ENCODE assay signal across 12 mouse cellular contexts in the genomic region with DNA sequence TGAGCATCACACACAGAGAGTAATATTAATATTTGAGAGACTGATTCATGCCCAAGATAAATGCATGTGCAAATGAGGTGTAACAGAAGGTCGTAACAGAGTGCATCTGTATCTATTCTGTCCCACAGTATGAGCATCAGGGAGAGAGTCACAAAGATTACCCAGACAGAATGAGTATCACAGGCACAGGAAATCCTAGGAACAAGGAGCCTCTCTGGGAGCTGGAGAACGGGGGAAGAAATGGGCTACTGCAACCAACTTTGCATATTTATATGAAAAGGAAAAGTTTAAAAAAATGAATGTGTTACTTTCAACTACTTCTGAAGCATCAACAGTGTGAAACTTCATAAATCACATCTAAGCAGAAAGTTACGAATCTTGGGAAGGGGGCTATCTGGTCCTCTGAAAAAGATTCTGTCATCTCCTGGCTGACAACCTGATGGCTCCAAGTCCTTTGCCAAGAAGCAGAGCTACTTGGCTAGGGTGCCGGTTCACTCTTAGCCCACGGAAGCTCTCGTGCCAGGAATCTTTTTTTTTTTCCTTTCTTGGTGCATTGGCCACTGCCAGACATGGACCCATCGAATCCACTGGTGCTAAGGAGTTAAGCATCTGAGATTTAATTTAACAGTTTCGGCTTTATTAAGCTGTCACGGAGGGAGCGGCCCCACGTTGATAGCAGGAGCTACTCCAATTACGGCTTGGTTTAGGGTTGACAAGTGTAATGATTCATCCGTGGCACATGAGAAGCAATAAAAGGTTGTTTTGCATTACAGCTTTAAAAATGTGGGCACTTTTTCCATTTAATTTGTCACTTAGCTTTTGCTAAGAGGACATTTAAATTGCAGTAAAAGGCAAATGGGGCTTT.
DNase-seq lines count a peak whose midpoint lies in the region; ATAC-seq and TF ChIP-seq lines count a peak whose summit lies in the region.
"Had no signal": no experiment of that assay in that cellular context is flagged by ENCODE, and none has a peak within 500 bp of the region (broad histone marks: within the 10 kb centered on the region; RNA-seq: fewer than 3 reads in every experiment).

No protein-coding gene starts in this region.

- H3K4me2 ChIP-seq in kidney, embryonic 15.5 days: no peak overlapping the region
- H3K4me2 ChIP-seq in forebrain, embryonic 14.5 days (ENCODE audit: low read length): no peak overlapping the region
- H3K4me2 ChIP-seq in midbrain, embryonic 14.5 days (ENCODE audit: low read length): no peak overlapping the region
- H3K4me2 ChIP-seq: embryonic facial prominence, embryonic 12.5 days; liver, embryonic 15.5 days had no signal

- TF ChIP-seq CTCF in brain, embryonic 14.5 days (IDR thresholded peaks at IDR 0.05; ENCODE audit: borderline replicate concordance, extremely low read depth, insufficient read depth, insufficient read length): no peak

- TF ChIP-seq POLR2A in brain, embryonic 14.5 days (IDR thresholded peaks at IDR 0.05; ENCODE audit: borderline replicate concordance, extremely low read depth, insufficient read depth, insufficient read length, poor library complexity, severe bottlenecking): no peak

- ATAC-seq in kidney, embryonic 15.5 days (replicated peaks; ENCODE audit: low FRiP score): 0 out of 2 replicates have a peak, but pooled peaks have one; percentile 54
- peak; percentile 94 for ATAC-seq in forebrain, embryonic 14.5 days
- peak; percentile 48; the same call in 1 of the 2 replicates for ATAC-seq in midbrain, embryonic 14.5 days (ENCODE audit: low FRiP score, low TSS enrichment)

- no peak overlapping the region for H3K4me3 ChIP-seq in kidney, embryonic 15.5 days (replicated peaks)
- H3K4me3 ChIP-seq in forebrain, embryonic 14.5 days (ENCODE audit: low read depth, low read length): no peak overlapping the region
- H3K4me3 ChIP-seq in midbrain, embryonic 14.5 days (replicated peaks; ENCODE audit: low read depth, low read length): no peak overlapping the region
- H3K4me3 ChIP-seq: embryonic facial prominence, embryonic 12.5 days; liver, embryonic 15.5 days; megakaryocyte, embryonic 14.5 days had no signal

- H3K9ac ChIP-seq in kidney, embryonic 15.5 days: no peak overlapping the region
- no peak overlapping the region for H3K9ac ChIP-seq in forebrain, embryonic 14.5 days (ENCODE audit: low read length)
- no peak overlapping the region for H3K9ac ChIP-seq in midbrain, embryonic 14.5 days (replicated peaks; ENCODE audit: low read length)
- H3K9ac ChIP-seq: embryonic facial prominence, embryonic 12.5 days; liver, embryonic 15.5 days had no signal

- no peak overlapping the region for H3K27ac ChIP-seq in kidney, embryonic 15.5 days
- H3K27ac ChIP-seq in forebrain, embryonic 14.5 days (ENCODE audit: low read depth, low read length): peak overlapping the region; percentile 49; the same call in 1 of the 2 replicates
- H3K27ac ChIP-seq in midbrain, embryonic 14.5 days (replicated peaks; ENCODE audit: low read depth, low read length): peak overlapping the region; percentile 43
- H3K27ac ChIP-seq: embryonic facial prominence, embryonic 12.5 days; liver, embryonic 15.5 days had no signal

- no peak for DNase-seq in kidney, adult 8-10 months
- peak; percentile 97 for DNase-seq in brain, embryonic 14.5 days (ENCODE audit: low read depth)
- DNase-seq in forebrain, embryonic 14.5 days (ENCODE audit: low spot score): peak; percentile 95
- DNase-seq in midbrain, embryonic 14.5 days: peak; percentile 46
- DNase-seq in layer of hippocampus, adult 8-10 months (ENCODE audit: low spot score in 2 of 2): no peak
- no peak for DNase-seq in liver
- DNase-seq: gastrocnemius, postnatal 14 days; heart, postnatal 14 days had no signal

- no peaks in the 10 kb centered on the region for H3K9me3 ChIP-seq in kidney, embryonic 15.5 days (replicated peaks)
- no peaks in the 10 kb centered on the region for H3K9me3 ChIP-seq in forebrain, embryonic 14.5 days (replicated peaks; ENCODE audit: control insufficient read depth, low read length)
- H3K9me3 ChIP-seq in midbrain, embryonic 14.5 days (ENCODE audit: control insufficient read depth, low read length): no peaks in the 10 kb centered on the region
- H3K9me3 ChIP-seq: embryonic facial prominence, embryonic 12.5 days; liver, embryonic 15.5 days; megakaryocyte, embryonic 14.5 days had no signal

- peaks cover 49% of the 10 kb centered on the region for H3K36me3 ChIP-seq in kidney, embryonic 15.5 days
- H3K36me3 ChIP-seq in forebrain, embryonic 14.5 days (ENCODE audit: control insufficient read depth, insufficient read depth, low read length): peaks cover 7% of the 10 kb centered on the region; the same call in 1 of the 2 replicates
- peaks cover 14% of the 10 kb centered on the region for H3K36me3 ChIP-seq in midbrain, embryonic 14.5 days (ENCODE audit: control insufficient read depth, insufficient read depth, low read length)
- H3K36me3 ChIP-seq: liver, embryonic 15.5 days had no signal

- 49% methylated on average over 13 of the region's 13 CpGs for WGBS in kidney, embryonic 15.5 days
- WGBS in forebrain, embryonic 14.5 days: 10% methylated on average over 13 of the region's 13 CpGs
- 48% methylated on average over 13 of the region's 13 CpGs for WGBS in midbrain, embryonic 14.5 days

- H3K4me1 ChIP-seq in kidney, embryonic 15.5 days: 0 out of 2 replicates have a peak, but pooled peaks cover 4% of the 10 kb centered on the region
- H3K4me1 ChIP-seq in forebrain, embryonic 14.5 days (ENCODE audit: control insufficient read depth, insufficient read depth, low read length): peaks cover 26% of the 10 kb centered on the region
- H3K4me1 ChIP-seq in midbrain, embryonic 14.5 days (ENCODE audit: control insufficient read depth, insufficient read depth, low read length): peaks cover 20% of the 10 kb centered on the region
- H3K4me1 ChIP-seq: liver, embryonic 15.5 days had no signal

- no peaks in the 10 kb centered on the region for H3K27me3 ChIP-seq in kidney, embryonic 15.5 days
- H3K27me3 ChIP-seq in forebrain, embryonic 14.5 days (replicated peaks; ENCODE audit: control insufficient read depth, insufficient read depth, low read length): no peaks in the 10 kb centered on the region
- no peaks in the 10 kb centered on the region for H3K27me3 ChIP-seq in midbrain, embryonic 14.5 days (ENCODE audit: control insufficient read depth, insufficient read depth, low read length)
- H3K27me3 ChIP-seq: embryonic facial prominence, embryonic 12.5 days; liver, embryonic 15.5 days; megakaryocyte, embryonic 14.5 days had no signal

Comparison
In these comparisons a context has a peak if more than half of its experiments do, and no peak if none do; other contexts are left out.
1. DNase-seq: peak in brain, embryonic 14.5 days (single experiment), forebrain, embryonic 14.5 days (single experiment) and midbrain, embryonic 14.5 days (single experiment); none in kidney, adult 8-10 months (0 of 2), layer of hippocampus, adult 8-10 months (0 of 2) and liver (single experiment).
2. Peak in every context shown above with its lines, with median percentiles within 50 percentile points of each other: ATAC-seq.